Mouse (Mus musculus): Measurements from ENCODE around the gene Anxa7.

Anxa7 gene

GRCm38 (mm10) chr14:20452929-20453328, 27.0 kb downstream of the Anxa7 start:
- CTCF ChIA-PET, result interaction anchor here in 1 of 4 experiments (0.6 kb wide), 1 partner anchor 161 kb away, joined by 4 read pairs; no protein-coding TSS in a partner anchor
- POLR2A ChIA-PET, result interaction anchor here in 2 of 4 experiments (1.0 to 2.0 kb wide), 11 partner anchors 8 to 337 kb away, joined by 3 to 18 read pairs (median 6); partner anchors contain the start of genes Anxa7 (in 1 of the 2), Ppp3cb (in 1 of the 2) and Sec24c (in 1 of the 2)

- CTCF ChIA-PET, result interaction anchor here (0.5 to 1.6 kb wide), 10 partner anchors 58 to 757 kb away, joined by 3 to 8 read pairs (median 4); partner anchors contain the start of gene Mrps16 (in 2 of the 4)
Observed at GRCm38 (mm10) chr14:20451765-20452331, 28.1 kb downstream of the Anxa7 start, which contains the start of gene Cfap70. Gene Cfap70, minus strand, starts transcription at chr14:20452226.

GRCm38 (mm10) chr14:20451302-20451701, 28.6 kb downstream of the Anxa7 start:
- POLR2A ChIA-PET, result interaction anchor here in 3 of 4 experiments (0.5 to 2.0 kb wide), 33 partner anchors 9 to 601 kb away, joined by 3 to 18 read pairs (median 4); partner anchors contain the start of genes Anxa7 (in 3 of the 3), Dnajc9 (in 2 of the 3), Ppp3cb (in 2 of the 3) and Adk (in 1 of the 3)
- CTCF ChIA-PET, result interaction anchor here in 2 of 4 experiments (1.1 to 1.6 kb wide), 5 partner anchors 57 to 353 kb away, joined by 3 to 8 read pairs (median 5); partner anchors contain the start of gene Mrps16 (in 1 of the 2)

More at GRCm38 (mm10) chr14:20451765-20452331, 28.1 kb downstream of the Anxa7 start, which contains the start of gene Cfap70:
- POLR2A ChIA-PET, result interaction anchor here (0.5 to 2.0 kb wide), 48 partner anchors 8 to 601 kb away, joined by 3 to 18 read pairs (median 4); partner anchors contain the start of genes Anxa7 (in 3 of the 4), Adk (in 2 of the 4), Ap3m1 (in 2 of the 4) and Dnajc9 (in 2 of the 4)

- ChIA-PET CTCF (interaction anchor here in 1 of 4 experiments (1.3 kb wide), 1 partner anchor 33 kb away, joined by 3 read pairs; no protein-coding TSS in a partner anchor), POLR2A (interaction anchor here in 3 of 4 experiments (0.5 to 3.3 kb wide), 25 partner anchors 9 to 605 kb away, joined by 3 to 12 read pairs (median 3); partner anchors contain the start of genes Adk (in 1 of the 3), Anxa7 (in 1 of the 3), Ap3m1 (in 1 of the 3) and Dnajc9 (in 1 of the 3))
Observed at GRCm38 (mm10) chr14:20447209-20447608, 32.7 kb downstream of the Anxa7 start.

GRCm38 (mm10) chr14:20442252-20442651, 37.7 kb downstream of the Anxa7 start:
- POLR2A ChIA-PET, result interaction anchor here in 1 of 4 experiments (0.8 kb wide), 1 partner anchor 360 kb away, joined by 4 read pairs; no protein-coding TSS in a partner anchor

GRCm38 (mm10) chr14:20436976-20437375, 43.0 kb downstream of the Anxa7 start:
- ChIA-PET CTCF (no interaction called here), POLR2A (interaction anchor here in 1 of 4 experiments (0.6 kb wide), 1 partner anchor 15 kb away, joined by 3 read pairs; the partner anchor contains the start of gene Cfap70)

More at GRCm38 (mm10) chr14:20442252-20442651, 37.7 kb downstream of the Anxa7 start:
- CTCF ChIA-PET, result no interaction called here

GRCm38 (mm10) chr14:20432420-20432819, 47.5 kb downstream of the Anxa7 start:
- CTCF ChIA-PET, result interaction anchor here in 2 of 4 experiments (0.6 to 1.2 kb wide), 2 partner anchors 39 to 45 kb away, joined by 3 to 9 read pairs; no protein-coding TSS in a partner anchor
- POLR2A ChIA-PET, result interaction anchor here in 2 of 4 experiments (1.6 kb wide), 2 partner anchors 15 to 20 kb away, joined by 4 read pairs; partner anchors contain the start of gene Cfap70 (in 1 of the 2)

- ChIA-PET CTCF (interaction anchor here in 2 of 4 experiments (1.2 to 1.4 kb wide), 2 partner anchors 32 to 38 kb away, joined by 3 read pairs; no protein-coding TSS in a partner anchor), POLR2A (interaction anchor here (0.7 to 1.6 kb wide), 4 partner anchors 10 to 497 kb away, joined by 3 to 4 read pairs (median 4); partner anchors contain the start of gene Cfap70 (in 1 of the 4))
Observed at GRCm38 (mm10) chr14:20431726-20432125, 48.2 kb downstream of the Anxa7 start.

- ChIA-PET CTCF (no interaction called here), POLR2A (interaction anchor here in 1 of 4 experiments (0.9 to 1.7 kb wide), 3 partner anchors 29 to 122 kb away, joined by 4 to 5 read pairs (median 4); no protein-coding TSS in a partner anchor)
Observed at GRCm38 (mm10) chr14:20429833-20430232, 50.1 kb downstream of the Anxa7 start.

- ChIA-PET POLR2A (interaction anchor here in 1 of 4 experiments (1.5 kb wide), 1 partner anchor 16 kb away, joined by 3 read pairs; no protein-coding TSS in a partner anchor), CTCF (interaction anchor here in 1 of 4 experiments (1.1 kb wide), 1 partner anchor 29 kb away, joined by 3 read pairs; no protein-coding TSS in a partner anchor)
Observed at GRCm38 (mm10) chr14:20428593-20428992, 51.3 kb downstream of the Anxa7 start.

- ChIA-PET POLR2A (no interaction called here), CTCF (interaction anchor here in 1 of 4 experiments (2.1 kb wide), 1 partner anchor 23 kb away, joined by 5 read pairs; no protein-coding TSS in a partner anchor)
Observed at GRCm38 (mm10) chr14:20423046-20423445, 56.9 kb downstream of the Anxa7 start.

GRCm38 (mm10) chr14:20422257-20422656, 57.7 kb downstream of the Anxa7 start:
- CTCF ChIA-PET, result interaction anchor here in 1 of 4 experiments (2.1 kb wide), 1 partner anchor 22 kb away, joined by 5 read pairs; no protein-coding TSS in a partner anchor
- POLR2A ChIA-PET, result interaction anchor here in 1 of 4 experiments (1.5 kb wide), 1 partner anchor 9 kb away, joined by 3 read pairs; no protein-coding TSS in a partner anchor

Data from embryonic stem cell, embryonic (primary cell).